Mouse (Mus musculus) heart, embryonic 14.5 days (tissue): ENCODE measurements around the gene Ccdc155. TPM values are rescaled to one million over a fixed set of nuclear protein-coding genes. Genes with fewer than 3 reads are reported as not detected.

Source experiments
- ATAC-seq: fragments of 200-750 bp; cut with Nextera tagmentation; 2 replicates; pipeline ENCODE4 v1.8.0; 2017; ENCODE audit warnings: low read depth, moderate TSS enrichment; ENCODE audit not compliant: insufficient number of reproducible peaks, insufficient read depth, low FRiP score
- H3K27ac ChIP-seq, 2 experiments: fragments of 200-500 bp in 1 of 2; fragments of 300-500 bp in 1 of 2; sonication (generic) in 1 of 2; replicated peaks in 1 of 2; 2 replicates each; pipeline ENCODE4 v1.5.1; 2012 to 2014; ENCODE audit warnings: low read depth in 2 of 2, low read length in 2 of 2, control low read depth in 1 of 2, mild to moderate bottlenecking in 1 of 2, mixed read lengths in 1 of 2; ENCODE audit not compliant: control insufficient read depth in 1 of 2, insufficient read depth in 1 of 2
- H3K27me3 ChIP-seq: fragments of 300-500 bp; sonication (generic); 2 replicates; pipeline ENCODE4 v1.6.1; 2014; ENCODE audit warnings: mild to moderate bottlenecking, low read length, control low read depth; ENCODE audit not compliant: control insufficient read depth, insufficient read depth
- H3K36me3 ChIP-seq: fragments of 300-500 bp; sonication (generic); 2 replicates; pipeline ENCODE4 v1.6.1; 2014; ENCODE audit warnings: mild to moderate bottlenecking, control low read depth, low read length, mixed read lengths; ENCODE audit not compliant: control insufficient read depth, insufficient read depth
- H3K4me1 ChIP-seq, 2 experiments: fragments of 200-500 bp in 1 of 2; fragments of 300-500 bp in 1 of 2; sonication (generic) in 1 of 2; 2 replicates each; pipeline ENCODE4 v1.6.1; 2012 to 2014; ENCODE audit warnings: low read length in 2 of 2, control low read depth in 1 of 2, mixed read lengths in 1 of 2; ENCODE audit not compliant: control insufficient read depth in 2 of 2, insufficient read depth in 2 of 2
- H3K4me2 ChIP-seq: fragments of 300-500 bp; sonication (generic); 2 replicates; pipeline ENCODE4 v1.6.1; 2014; ENCODE audit warnings: mild to moderate bottlenecking, low read length
- H3K4me3 ChIP-seq, 2 experiments: fragments of 200-500 bp in 1 of 2; fragments of 300-500 bp in 1 of 2; sonication (generic) in 1 of 2; 2 replicates each; pipeline ENCODE4 v1.5.1; 2012 to 2014; ENCODE audit warnings: low read length in 2 of 2, mild to moderate bottlenecking in 2 of 2, control low read depth in 1 of 2, low read depth in 1 of 2, moderate library complexity in 1 of 2; ENCODE audit not compliant: control insufficient read depth in 1 of 2, insufficient read depth in 1 of 2
- H3K9ac ChIP-seq: fragments of 300-500 bp; sonication (generic); 2 replicates; pipeline ENCODE4 v1.6.1; 2014; ENCODE audit warnings: mild to moderate bottlenecking, low read length
- H3K9me3 ChIP-seq: fragments of 300-500 bp; sonication (generic); 2 replicates; pipeline ENCODE4 v1.6.1; 2016; ENCODE audit warnings: low read length, control low read depth; ENCODE audit not compliant: control insufficient read depth
- WGBS: fragments of 180-500 bp; shearing (Covaris S2); extraction: QIAGEN DNeasy Blood & Tissue Kit; methylation state at CpG from one replicate; pipeline ENCODE4 v1.1.7; 2014; 5-methylcytosine and 5-hydroxymethylcytosine counted together
- polyA plus RNA-seq: library from polyadenylated mRNA; unstranded; fragments of >200 nt; fragmentation: Nextera tagmentation; extraction: Ambion mirVana; gene quantifications from 2 replicates; pipeline ENCODE4 v1.2.1, GENCODE M21; 2014

The Ccdc155 gene
- polyA plus RNA-seq, result 0.32 and 0.54 TPM in 2 replicates

DNA sequence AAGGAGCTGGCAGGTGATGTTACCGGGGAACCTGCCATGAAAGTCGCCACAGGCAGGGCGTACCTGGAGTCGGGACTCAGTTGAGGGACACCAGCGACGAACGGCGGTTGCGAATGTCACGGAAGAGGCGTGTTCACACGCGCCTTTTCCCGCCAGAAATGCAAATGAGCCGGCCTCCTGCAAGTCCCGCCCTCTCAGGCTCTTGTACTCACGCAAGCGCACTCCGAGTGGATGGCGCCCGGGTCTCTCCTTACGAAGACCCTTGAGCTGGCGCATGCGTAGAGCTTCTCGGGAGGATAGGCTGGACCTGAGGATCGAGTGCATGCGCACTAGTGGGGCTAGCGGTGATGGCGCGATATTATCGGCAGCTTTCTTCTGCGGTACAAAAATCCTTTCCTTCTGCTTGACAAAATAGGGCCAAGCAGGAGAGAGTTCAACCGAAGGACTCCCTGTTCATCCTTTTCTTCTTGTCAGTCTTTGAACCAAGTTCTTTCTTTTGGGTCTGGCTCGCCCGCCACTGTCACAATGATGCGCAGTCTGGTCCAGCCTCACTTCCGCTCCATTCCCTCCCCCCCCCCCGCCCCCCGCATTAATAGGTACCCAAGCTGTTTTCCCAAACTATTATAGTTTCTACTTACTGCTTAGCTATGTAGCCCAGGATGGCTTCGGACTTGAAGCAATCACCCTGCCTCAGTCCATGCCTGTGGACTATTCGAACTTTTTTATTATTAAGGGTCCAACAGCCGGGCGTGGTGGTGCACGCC is at the start of gene Ccdc155:
Gene Ccdc155, minus strand, starts transcription at position 513 of the 764 bp plus-strand sequence.
- H3K4me1 ChIP-seq, result peaks cover 0 to 4% of the 10 kb centered on the region in 2 experiments; a peak in 1 of 4 replicates
- H3K27me3 ChIP-seq, result no peaks in the 10 kb centered on the region
- H3K4me3 ChIP-seq, result peak within 1 kb of the TSS; percentile 42 to 60
- H3K36me3 ChIP-seq, result no peaks in the 10 kb centered on the region
- no peak within 1 kb of the TSS for H3K9ac ChIP-seq
- H3K9me3 ChIP-seq, result no peaks in the 10 kb centered on the region
- peak within 1 kb of the TSS; percentile 69 for H3K4me2 ChIP-seq
- ATAC-seq, result peak; percentile 79
- WGBS, result 7% methylated on average over 44 of the region's 44 CpGs
- no peak within 1 kb of the TSS for H3K27ac ChIP-seq

DNA sequence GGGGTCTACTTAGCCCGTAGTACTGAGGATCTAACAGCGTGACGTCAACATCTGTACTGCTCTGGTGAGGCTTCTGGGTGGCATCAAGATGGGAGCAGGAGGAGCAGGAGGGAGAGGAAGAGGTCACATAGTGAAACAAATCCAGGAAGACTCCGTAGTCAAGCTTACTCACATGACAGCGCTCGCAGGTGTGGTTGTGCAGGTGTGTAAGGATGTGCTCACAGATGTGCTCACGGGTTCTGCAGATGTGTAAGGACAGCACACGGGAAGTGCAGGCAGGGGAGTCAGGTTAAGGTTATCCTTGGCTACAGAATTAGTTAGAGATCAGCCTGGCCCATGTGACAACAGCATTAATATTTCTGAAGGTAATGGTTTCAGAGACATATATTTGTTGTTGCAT is 49.1 kb upstream of the Ccdc155 start:
- no peak for ATAC-seq
- H3K4me1 ChIP-seq, result peaks cover 0 to 8% of the 10 kb centered on the region in 2 experiments; a peak in 2 of 4 replicates
- H3K27ac ChIP-seq, result no peak overlapping the region
- no peak overlapping the region for H3K9ac ChIP-seq
- no peaks in the 10 kb centered on the region for H3K9me3 ChIP-seq
- 87% methylated on average over 8 of the region's 8 CpGs for WGBS
- no peaks in the 10 kb centered on the region for H3K36me3 ChIP-seq
- H3K4me3 ChIP-seq, result no peak overlapping the region
- no peak overlapping the region for H3K4me2 ChIP-seq
- H3K27me3 ChIP-seq, result no peaks in the 10 kb centered on the region

DNA sequence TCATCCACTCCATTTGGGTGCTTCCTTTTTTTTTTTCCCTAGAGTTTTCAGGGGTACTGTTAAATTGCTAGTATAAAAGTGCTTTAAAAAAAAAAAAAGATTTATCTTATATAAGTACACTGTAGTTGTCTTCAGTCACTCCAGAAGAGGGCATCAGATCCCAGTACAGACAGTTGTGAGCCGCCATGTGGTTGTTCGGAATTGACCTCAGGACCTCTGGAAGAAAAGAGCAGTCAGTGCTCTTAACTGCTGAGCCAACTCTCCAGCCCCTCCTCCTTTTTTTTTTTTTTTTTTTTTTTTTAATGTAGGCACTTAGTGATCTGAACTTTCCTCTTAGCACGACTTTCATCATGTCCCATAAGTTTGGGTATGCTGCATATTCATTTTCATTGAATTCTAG is 43.0 kb upstream of the Ccdc155 start:
- no peak overlapping the region for H3K4me2 ChIP-seq
- no peak overlapping the region for H3K9ac ChIP-seq
- H3K4me3 ChIP-seq, result no peak overlapping the region
- no peaks in the 10 kb centered on the region for H3K4me1 ChIP-seq
- no peaks in the 10 kb centered on the region for H3K27me3 ChIP-seq
- H3K36me3 ChIP-seq, result no peaks in the 10 kb centered on the region
- H3K27ac ChIP-seq, result no peak overlapping the region
- no peak for ATAC-seq
- H3K9me3 ChIP-seq, result no peaks in the 10 kb centered on the region
- 29% methylated on average over 3 of the region's 3 CpGs for WGBS

DNA sequence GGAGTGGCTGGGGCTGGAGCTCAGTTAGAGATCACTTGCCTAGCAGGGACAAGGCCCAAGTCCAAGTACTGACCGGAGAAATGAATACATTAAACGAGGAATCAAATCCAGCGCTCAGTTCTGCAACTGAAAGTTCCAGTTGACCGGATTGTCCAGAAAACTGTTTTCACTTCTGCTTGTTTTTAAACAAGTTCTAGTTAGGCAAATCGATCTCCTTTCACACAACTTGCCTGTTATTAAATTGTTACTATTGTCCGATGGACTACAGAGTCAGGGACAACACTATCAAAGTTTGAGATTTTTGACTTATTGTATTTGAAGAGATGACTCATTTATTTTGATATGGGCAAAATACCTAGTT is 36.7 kb upstream of the Ccdc155 start:
- Histone ChIP-seq H3K4me3 (no peak overlapping the region), H3K4me2 (peak overlapping the region; percentile 59), H3K36me3 (no peaks in the 10 kb centered on the region), H3K9me3 (no peaks in the 10 kb centered on the region), H3K27ac (no peak overlapping the region), H3K4me1 (peaks cover 8 to 12% of the 10 kb centered on the region in 2 experiments), H3K27me3 (peaks cover 11% of the 10 kb centered on the region; the same call in 1 of the 2 replicates), H3K9ac (peak overlapping the region; percentile 56; the same call in 1 of the 2 replicates)
- ATAC-seq, result no peak
- WGBS, result 89% methylated on average over 6 of the region's 6 CpGs

DNA sequence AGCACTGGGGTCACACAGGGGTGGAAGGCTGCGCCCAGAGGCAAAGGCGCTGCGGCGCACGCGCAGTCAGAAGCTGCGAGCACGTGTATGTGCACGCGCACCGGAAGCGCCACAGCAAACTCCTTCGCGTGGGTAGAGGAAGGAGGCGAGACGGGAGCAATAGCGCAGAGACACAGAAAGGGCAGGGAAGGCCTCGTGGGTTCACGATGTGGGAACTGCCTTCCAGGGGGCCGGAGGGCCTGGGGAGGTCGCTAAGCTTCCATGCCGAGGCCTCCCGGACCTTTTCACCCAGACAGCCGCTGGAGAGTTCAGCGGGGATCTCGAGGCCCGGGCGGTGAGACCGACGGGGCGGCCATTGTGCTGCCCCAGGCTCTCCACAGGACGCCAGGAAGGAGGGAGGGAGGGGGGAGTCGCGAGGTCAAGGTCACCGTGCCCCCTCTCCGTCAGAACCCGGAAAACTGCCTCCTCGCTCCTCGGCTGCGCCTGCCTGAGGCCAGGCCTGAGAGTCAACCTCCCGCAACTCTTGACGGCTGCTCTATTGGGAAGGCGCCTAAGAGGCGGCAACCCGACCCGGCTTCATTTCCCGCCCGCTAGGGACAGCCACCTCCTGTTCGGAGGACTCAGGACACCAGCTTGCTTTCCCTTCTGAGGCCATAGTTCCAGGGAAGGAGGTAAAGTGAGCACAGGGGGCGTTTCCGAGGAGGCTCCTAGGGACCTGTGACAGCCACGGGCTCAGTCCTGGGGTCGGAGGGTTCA is 36.1 kb upstream of the Ccdc155 start, which contains the start of gene Slc6a16:
Gene Slc6a16, plus strand, starts transcription at position 453 of the 756 bp plus-strand sequence.
- no peaks in the 10 kb centered on the region for H3K9me3 ChIP-seq
- H3K4me2 ChIP-seq, result peak within 1 kb of the TSS; percentile 59
- ATAC-seq, result peak; percentile 45; the same call in 1 of the 2 replicates
- WGBS, result 17% methylated on average over 51 of the region's 53 CpGs
- peaks cover 11% of the 10 kb centered on the region; the same call in 1 of the 2 replicates for H3K27me3 ChIP-seq
- H3K4me1 ChIP-seq, result peaks cover 10 to 14% of the 10 kb centered on the region in 2 experiments
- H3K27ac ChIP-seq, result no peak within 1 kb of the TSS
- H3K4me3 ChIP-seq, result peak within 1 kb of the TSS; percentile 18 to 23
- peak within 1 kb of the TSS; percentile 56 for H3K9ac ChIP-seq
- H3K36me3 ChIP-seq, result no peaks in the 10 kb centered on the region

DNA sequence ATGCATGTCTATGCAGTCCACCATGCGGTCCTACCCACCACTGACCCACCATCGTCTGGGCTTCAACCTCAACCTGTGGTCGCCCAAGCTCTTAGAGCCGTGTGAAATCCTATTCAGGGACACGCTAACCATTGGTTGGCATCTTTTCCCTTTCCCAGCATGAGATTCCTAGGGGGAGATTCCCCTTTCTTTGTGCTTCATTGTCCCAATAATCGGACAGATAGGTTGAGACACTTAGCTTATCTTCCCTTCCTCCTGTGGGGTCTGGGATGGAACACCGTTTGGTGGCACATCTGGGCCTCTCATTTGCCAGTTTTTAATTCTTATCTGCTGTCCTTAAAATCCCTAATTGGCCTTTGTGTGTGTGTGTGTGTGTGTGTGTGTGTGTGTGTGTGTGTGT is 35.4 kb upstream of the Ccdc155 start:
- no peaks in the 10 kb centered on the region for H3K36me3 ChIP-seq
- H3K9me3 ChIP-seq, result no peaks in the 10 kb centered on the region
- H3K9ac ChIP-seq, result no peak overlapping the region
- ATAC-seq, result no peak
- H3K27ac ChIP-seq, result no peak overlapping the region
- H3K4me2 ChIP-seq, result no peak overlapping the region
- H3K4me3 ChIP-seq, result no peak overlapping the region
- H3K4me1 ChIP-seq, result peaks cover 15 to 19% of the 10 kb centered on the region in 2 experiments
- H3K27me3 ChIP-seq, result peaks cover 11% of the 10 kb centered on the region; the same call in 1 of the 2 replicates
- 79% methylated on average over 7 of the region's 7 CpGs for WGBS

DNA sequence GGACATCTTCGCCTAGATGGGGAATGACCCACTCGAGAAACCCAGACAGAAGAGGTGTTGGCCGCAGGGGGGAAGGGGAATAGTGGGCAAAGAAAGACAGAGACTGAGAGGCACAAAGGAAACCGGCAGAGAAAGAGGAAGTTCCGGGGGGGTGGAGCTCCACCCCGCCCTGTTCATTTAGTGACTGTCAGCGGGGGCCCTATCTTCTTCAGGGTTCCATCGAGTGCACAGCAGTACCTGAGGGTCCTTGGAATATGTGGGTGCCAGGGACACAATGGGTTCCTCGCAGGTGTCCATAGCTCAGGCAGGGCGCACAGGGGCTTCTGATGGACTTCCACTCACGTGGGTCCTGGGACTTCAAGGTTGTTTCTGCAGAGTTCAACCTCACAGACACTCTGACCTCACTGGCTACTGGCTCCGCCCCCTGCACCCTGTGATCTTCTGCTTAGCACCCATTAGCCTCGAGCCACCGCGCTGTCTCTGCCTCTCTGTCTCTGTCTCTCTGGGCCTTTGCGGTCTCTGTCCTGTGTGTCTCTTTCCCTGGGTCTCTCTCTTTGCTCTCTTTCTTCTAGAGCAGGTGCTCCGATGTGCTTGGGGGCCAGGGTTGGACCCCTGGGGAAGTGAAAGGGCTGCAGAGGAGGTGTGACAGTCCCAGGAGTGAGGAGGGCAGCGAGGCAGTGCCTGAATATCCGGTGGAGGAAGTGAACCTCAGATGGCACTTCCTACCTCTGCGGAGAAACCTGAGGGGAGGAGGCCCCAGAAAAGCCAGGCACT is 34.2 kb upstream of the Ccdc155 start, which contains the start of gene Cd37:
Gene Cd37, minus strand, starts transcription at position 393 of the 774 bp plus-strand sequence.
- no peak within 1 kb of the TSS for H3K9ac ChIP-seq
- peaks cover 11% of the 10 kb centered on the region; the same call in 1 of the 2 replicates for H3K27me3 ChIP-seq
- ATAC-seq, result no peak
- no peak within 1 kb of the TSS for H3K27ac ChIP-seq
- 35% methylated on average over 20 of the region's 20 CpGs for WGBS
- H3K4me2 ChIP-seq, result no peak within 1 kb of the TSS; the same call in 1 of the 2 replicates
- no peaks in the 10 kb centered on the region for H3K9me3 ChIP-seq
- no peaks in the 10 kb centered on the region for H3K36me3 ChIP-seq
- peaks cover 26 to 28% of the 10 kb centered on the region in 2 experiments for H3K4me1 ChIP-seq
- no peak within 1 kb of the TSS for H3K4me3 ChIP-seq
